Mouse (Mus musculus) spleen, postnatal 36 days (tissue): ENCODE measurements around the gene Nuf2.
"Not testable (repeated sequence)": the region's sequence is repeated elsewhere in the genome, so short reads cannot be mapped to it uniquely, and the experiment has no call there.

Experiments
- DNase-seq, 2 experiments: peaks; one replicate each; pipeline ENCODE4 v3.0.0; 2022; ENCODE audit warnings: low spot score in 2 of 2, mixed read lengths in 1 of 2

The Nuf2 gene

DNA sequence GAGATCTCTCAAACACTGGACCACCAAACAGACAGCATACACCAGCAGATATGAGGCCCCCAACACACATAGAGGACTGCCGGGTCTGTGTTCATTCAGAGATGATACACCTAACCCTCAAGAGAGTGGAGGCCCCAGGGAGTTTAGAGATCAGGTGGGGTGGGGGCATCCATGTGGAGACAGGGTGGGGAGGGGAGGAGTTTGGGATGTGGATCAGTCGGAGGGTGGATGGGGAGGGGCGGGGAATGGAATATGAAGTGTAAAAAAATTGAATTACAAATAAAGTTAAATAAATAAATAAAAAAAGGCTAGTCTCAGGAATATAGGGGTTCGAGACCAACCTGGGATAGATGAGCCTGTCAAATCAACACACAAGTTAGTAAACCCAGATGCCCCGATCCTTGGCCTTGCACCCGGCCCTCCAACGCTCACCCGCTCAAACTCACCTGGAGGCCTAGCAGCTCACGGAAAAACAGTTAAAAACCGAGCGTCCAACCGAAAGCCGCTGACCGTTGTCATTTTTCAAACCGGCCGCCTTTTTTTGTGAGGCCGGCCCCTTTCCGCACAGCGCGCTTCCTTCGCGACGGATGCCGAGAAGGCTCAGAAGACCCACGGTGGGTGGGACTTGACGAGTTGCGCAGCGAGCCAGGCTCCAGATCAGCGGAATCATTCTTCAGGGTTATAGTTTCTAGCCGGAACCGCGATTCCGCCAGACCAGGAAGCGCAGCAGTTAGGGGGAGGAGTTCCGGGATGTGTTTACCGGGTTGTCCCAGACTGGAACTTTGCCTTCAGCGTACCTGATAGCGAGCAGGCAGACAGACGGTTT lies at the start of gene Nuf2:
Nuf2 (minus strand) TSS at position 589 of the 826 bp plus-strand sequence.
- DNase-seq: peak; percentile 96 to 97

DNA sequence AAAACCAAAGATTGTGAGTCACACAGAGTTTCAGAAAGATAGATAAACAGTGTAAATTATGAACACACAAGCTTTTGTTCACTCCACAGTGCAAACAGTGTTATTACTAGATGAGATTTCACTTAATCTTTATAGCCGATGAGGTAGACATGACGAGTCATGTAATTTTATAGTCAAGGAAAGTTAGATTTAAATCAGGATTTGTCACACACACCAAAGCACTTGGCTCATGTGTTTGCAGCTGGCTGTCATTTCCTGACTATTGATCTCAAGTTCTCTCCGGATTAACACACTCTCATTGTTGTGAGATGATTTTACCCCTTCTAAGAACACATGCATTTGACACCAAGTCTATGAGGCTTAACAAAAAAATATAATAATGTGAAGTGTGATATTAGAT lies 48.3 kb upstream of the Nuf2 start:
- no peak for DNase-seq

DNA sequence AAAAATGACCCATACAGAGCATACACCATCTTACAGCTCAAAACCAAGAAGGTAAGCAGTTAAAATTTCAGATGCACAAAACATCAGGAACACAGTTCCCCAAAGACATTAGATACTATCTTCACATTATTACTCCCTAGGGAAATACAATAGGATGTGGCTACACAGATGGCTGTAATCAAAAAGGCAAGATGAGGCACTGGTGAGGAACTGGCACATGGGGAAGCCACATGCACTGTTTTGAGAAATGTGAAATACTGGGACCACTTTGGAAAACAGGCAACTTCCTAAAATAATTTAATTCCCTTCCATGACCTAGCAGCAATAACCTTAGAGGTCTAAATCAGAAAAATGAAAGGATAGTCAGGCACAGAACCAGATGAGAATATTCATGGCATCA lies 42.9 kb upstream of the Nuf2 start:
- no peak for DNase-seq

DNA sequence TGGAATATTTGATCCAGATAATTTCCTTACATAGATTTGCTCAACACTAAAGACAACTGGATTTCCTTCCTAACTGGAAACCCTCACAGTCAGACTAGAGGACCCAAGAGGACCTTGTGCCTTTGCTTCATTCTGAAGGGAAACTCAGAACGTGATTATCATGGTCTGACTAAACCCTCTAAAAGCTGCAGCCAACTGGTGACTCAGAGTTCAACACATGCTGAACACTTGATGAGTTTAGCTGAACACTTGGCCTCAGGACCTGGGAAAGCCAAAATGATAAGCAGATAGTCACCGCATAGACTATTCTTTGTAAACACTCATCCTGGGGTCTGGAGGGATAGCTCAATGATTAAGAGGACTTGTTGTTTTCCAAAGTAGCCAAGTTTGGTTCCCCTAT lies 24.4 kb upstream of the Nuf2 start:
- DNase-seq: no peak

DNA sequence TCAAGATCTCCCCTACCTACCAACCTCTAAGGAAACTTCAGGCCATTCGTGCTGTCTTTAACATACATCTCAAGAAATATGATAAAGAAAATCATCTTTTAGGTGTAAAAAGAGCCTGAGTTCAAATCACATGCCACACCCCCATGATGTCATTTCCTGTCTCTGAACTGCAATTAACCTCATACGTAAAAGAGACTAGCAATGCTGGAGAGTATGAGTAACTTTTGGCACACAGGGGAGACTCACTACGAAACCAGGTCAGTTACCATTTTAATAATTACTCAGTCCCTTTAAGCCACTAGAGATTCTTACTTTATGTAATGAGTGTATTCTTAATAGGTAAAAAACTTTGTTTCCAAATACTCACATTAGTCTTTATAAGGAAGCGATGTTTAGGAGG lies 23.8 kb upstream of the Nuf2 start:
- no peak for DNase-seq

DNA sequence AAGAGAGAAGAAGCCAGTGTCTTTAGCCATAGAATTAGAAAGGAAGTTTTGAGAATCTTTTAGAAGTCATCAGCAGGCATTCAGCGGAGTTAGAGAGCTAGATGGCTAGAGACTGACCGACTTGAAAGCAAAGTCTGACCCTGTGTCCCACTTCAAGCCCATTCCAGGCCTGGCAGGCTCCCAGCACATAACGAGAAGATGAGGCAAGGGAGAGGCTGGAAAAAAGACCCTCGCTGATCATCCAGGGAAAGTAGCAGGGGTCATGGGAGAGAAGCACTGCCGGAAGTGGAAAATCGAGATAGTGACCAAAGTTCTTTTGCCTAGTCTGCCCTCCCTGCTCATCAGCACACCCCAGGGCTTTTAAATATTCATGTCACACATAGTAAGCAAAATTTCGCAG lies 22.2 kb upstream of the Nuf2 start:
- DNase-seq: no peak

DNA sequence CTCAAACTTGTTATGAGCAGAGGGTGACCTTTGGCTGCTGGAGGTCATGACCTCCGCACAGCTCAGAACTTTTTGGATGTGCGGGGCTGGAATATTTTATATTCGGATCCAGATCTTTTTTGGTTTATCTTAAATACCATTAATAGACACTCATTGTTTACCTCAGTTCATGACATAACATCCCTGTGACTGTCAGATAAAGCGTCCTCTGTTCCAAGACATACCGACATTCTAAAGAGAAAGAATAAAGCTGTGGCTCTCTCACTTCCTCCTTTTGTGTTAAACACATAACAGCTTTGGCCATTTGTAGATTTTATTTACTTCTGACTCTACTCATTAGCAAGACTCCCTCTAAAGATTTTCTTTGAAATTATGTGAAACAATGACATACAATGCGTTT lies 9.2 kb upstream of the Nuf2 start:
- DNase-seq: no peak

DNA sequence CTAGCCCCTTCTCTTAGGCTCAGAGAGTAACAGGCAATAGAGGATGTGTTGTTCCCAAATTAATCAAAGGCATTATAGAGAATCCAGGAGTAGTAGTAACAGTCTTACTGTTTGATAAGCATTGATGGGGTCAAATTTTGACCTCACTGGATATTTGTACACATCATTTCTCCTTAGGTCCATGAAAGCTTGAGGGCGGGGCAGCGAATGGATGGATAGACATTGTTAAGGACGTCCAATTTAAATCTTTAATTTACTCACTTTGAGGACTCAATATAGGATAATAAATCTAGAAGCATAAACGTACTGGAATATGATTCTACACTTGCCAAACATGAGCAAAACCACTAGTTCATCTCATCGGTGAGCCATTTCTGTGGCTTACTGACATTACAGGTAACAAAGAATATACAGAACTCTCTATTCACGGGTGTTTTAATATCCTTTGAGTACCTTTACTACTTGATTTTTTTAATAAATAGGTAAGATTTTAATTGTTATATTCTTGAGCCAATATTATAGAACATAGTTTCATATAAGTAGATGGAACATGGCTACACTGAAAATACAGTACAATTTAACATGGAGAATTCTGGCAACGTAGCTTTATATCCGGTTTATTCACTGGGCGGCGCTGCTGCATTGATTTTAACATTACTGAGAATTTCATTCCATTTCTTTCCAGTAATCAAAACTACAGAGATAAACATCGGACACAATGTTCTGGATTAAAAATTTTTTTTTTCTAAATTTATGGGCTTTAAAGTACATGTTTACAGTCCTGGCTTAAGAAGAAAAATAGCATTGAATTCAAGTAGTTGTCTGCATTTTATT lies 655 bp upstream of the Nuf2 start:
- peak; percentile 38 to 64 for DNase-seq

DNA sequence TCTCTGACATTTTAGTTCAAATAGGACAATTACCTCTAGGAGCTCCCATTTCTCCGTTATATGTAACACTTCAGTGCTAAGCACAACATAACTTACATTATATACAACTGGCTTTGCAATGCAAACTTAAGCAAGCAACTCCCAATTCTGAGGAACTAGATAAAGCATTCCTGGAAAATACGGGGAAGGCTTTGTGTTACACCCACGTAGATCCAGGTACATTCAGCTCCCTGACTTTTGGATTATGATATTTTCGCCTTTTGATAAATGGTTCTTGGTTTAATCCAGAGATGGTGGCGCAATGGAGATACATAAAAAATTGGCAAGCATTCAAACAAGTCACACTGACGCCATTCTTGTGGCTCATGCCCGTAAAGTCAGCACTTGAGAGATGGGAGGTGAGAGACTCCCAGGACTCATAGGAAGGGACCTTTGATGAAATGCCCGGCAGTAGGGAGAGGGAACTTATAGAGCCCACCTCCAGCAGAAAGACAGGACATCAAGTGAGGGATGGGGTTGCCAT lies 1.2 kb downstream of the Nuf2 start:
- DNase-seq: no peak

DNA sequence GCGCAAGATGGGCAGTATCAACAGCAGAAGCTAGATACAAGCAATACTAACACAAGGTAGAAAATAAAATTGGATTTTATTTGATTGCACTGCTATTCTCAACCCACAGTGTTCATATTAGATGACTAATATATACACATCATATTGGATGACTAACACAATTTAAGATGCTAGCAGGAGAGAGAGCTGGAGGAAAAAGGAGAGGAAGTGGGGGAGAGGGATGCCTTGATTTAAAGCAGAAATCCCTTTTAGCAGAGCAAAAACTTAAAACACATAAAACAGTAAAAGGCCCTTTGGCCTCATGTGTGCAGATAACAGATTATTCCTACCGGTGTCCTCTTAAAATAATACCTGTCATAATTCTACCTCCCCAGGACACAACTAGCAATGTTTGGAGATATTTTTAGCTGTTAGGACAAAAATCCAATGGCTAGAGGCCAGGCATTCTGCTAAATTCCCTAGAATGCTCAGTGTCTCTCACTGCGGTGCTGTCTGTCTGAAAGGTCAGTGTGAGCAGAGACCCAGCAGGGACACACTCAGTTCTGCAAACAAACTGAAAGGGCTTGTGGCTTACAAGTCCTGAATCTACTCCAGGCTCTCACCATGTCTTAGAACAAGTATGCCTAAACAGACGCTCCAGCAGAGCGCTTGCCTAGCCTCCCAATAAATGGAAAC lies 5.1 kb downstream of the Nuf2 start:
- no peak for DNase-seq

DNA sequence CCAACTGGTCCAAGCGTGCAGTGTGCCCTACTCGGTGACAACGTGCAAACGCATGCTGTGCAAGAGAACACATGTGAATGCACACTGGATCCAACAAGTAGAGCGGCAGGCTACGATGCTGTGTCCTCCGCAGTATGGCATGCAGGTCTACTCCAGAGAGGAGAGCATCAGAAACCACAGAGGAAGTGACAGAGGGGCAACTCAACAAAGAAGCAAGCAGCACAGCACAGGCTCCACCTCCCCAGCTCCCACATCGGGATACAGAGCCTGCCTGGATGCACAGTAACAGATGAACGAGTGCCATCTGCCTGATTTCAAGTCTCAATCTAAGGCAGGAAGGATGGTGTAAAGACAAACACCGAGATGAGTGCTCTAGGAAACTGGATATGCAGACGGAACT lies 11.9 kb downstream of the Nuf2 start:
- DNase-seq: no peak

DNA sequence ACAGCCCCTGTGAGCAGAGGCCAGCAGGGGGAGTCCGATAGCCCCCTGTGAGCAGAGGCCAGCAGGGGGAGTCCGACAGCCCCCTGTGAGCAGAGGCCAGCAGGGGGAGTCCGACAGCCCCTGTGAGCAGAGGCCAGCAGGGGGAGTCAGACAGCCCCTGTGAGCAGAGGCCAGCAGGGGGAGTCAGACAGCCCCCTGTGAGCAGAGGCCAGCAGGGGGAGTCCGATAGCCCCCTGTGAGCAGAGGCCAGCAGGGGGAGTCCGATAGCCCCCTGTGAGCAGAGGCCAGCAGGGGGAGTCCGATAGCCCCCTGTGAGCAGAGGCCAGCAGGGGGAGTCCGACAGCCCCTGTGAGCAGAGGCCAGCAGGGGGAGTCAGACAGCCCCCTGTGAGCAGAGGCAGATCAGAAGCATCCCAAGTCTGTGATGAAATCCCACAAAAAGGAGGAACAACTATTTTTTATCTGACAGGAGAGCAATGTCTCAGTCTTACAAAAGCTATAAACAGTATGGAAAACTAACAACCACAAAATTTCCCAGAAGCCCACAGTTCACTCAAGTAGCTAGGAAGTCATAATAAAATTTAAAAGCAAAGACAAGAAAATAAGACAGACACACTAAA lies 13.3 kb downstream of the Nuf2 start:
- not testable (repeated sequence) for DNase-seq

DNA sequence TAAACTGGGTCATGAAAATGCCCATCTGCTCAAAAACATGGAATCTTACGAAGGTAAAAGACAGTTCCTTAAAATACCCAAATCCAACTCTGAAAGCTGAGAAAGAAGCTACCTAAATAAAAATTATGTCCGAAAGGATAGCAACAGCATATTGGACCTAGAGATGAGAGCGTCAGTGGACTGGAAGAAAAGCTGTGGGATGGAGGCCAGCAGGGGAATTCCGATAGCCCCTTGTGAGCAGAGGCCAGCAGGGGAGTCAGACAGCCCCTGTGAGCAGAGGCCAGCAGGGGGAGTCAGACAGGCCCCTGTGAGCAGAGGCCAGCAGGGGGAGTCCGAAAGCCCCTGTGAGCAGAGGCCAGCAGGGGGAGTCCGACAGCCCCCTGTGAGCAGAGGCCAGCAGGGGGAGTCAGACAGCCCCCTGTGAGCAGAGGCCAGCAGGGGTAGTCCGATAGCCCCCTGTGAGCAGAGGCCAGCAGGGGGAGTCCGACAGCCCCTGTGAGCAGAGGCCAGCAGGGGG lies 13.8 kb downstream of the Nuf2 start:
- no peak for DNase-seq

DNA sequence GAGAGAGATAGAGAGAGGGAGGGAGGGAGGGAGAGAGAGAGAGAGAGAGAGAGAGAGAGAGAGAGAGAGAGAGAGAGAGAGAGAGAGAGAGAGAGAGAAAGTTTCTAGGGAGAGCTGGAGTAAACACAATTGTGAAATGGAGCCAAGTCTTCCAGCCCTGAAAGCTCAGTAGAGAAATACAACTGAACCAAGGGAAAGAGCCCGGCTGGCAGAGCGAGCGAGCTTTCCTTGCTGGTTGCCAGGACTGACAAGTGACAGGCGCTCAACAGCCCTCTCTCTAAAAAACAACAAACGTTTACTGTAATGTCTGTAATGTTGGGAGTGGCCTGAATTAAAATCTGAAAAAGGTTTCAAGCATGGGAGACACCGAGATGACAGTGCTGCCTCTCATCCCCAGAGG lies 24.9 kb downstream of the Nuf2 start:
- DNase-seq: no peak

DNA sequence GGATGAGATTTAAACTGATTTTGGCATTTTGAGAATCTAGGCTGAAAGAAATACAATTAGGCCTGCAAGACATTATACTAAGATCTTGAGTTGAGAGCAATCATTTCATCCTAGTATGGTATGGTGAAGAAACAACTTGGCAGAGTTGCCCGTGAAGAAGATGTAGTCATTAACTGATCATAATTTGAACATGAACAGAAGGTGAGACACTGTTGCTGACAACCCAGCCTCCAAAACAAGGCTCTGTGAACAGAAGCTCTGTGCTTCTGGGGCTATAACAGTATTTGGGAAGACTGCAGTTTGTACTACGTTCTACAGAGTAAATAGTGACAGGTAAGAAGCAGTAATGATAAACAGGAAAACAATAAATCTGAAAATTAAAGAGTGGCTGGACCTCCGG lies 28.4 kb downstream of the Nuf2 start:
- no peak for DNase-seq

DNA sequence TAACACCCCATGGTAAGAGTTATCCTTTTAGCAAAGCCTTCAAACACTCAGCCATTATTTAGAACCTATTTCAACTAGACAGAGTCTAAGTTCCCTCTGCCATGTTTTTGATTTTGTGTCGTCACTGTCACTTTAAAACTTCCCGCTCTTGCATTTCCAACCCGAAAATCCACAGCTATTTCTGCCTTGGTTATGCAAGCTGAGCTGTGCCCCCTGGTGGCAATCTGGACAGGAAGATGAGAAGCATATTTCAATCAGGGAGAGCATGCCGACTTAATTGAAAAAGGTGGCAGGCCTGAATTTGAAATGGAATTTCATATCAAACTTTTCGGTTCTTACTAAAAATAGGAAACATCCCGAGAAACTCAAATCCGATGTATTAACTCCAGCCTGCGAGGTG lies 35.6 kb downstream of the Nuf2 start:
- DNase-seq: no peak

DNA sequence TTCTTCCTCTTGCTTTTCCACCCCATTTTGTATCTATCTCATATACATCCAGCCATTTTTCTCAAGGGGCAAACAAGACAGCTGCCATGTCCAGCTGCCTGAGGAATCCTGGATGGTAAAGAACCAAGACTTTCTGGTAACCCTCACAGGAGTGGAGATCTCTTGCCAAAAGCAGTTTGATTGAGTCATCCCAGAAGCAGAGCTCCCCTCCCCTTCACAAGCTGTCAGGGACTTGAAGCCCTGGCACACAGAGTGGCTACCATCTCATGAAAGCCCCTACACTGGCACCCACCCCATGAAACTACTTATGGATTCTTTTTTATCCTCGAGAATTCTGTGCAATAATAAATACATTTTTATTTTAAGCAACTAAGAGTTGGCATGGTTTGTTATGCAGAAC lies 39.7 kb downstream of the Nuf2 start:
- DNase-seq: no peak

DNA sequence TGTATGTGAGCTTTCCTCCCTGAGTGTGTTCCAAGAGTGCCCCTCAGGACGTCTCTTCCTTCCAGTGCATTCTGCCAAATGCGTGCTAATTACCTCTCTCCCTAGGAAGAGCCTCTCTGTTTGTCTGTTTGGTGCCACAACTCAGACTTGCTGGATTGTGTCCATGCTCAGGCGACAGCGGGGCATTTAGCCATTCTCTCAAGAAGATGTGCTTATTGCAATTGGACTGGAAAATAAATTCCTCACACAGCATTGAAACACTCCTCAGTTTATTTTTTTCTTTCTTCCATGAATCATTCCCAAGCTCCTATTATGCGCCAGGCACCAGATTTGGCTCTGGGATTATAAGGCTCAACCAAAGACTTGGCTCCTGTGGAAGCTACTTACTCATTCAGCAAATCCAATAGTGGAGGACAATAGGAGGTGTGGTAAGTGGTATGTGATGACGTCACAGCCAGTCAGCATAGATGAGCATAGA lies 45.8 kb downstream of the Nuf2 start:
- no peak for DNase-seq

DNA sequence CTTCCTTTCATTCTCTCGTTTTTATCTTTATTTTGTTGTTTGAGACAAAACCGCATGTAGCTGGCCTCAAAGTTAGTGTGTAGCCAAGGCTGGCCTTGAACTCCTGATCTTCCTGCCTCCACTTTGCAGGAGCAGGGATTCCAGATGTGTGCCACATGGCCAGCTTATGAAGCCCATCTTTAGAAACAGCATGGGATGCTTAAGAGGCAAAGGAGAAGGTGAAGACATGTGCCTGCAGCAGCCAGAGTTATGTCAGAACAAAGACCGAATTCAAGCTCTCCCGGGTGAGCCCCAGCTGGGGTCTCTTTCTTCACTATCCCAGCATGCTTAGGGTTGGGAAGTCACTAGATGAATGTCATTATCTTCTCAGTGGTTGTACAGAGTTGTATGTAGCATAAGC lies 46.7 kb downstream of the Nuf2 start:
- DNase-seq: no peak

DNA sequence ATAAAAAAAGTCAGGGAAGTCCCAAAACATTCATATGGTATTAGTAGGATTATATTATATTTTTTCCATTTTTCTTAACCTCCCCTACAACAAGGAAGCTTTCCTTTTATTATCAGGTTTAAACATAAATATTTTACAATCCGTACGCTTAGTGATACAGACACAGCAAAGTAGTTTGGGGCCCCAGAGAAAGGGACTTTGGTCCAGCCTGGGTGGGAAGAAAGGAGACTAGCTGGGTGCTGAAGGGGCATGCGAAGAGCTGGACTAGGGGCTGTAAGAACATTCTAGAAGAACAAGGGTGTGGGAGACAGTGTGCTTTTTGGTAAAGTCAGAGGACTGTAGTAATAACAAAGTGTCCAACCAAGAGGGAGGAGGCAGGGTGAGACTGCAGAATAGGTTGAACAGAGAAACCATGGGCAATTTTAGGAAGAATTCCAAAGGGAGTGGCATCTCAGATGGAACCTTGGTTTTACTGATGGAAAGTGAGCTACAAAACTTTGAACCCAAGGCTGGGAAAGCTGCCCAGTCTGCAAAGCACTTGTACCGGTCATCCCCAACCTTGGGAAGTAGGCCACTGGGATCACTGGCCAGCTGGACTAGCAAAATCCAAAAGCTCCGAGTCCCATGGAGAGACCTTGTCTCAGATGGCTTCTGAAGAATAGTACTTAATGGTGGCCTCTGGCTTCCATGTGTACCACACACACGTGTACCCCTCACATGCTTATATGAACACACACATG lies 48.5 kb downstream of the Nuf2 start:
- no peak for DNase-seq

DNA sequence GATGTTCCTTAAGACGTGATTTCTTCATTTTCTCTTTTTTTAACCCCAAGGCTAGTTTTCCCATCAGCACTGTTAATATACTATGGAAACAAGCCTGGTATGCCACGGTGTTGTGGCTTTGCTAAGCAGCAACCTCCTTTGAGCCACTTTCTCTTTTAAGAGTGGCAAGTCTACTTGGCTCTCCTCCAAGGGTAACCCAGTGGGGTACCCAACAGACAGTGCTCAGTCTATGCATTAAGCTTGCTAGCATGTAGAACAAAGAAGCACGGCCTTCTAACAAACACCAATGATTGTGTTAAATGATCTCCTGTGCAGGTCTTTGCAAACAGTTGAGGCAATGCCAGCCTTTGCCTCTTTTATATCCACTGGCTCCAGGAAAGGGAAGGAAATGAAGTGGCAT lies 60.1 kb downstream of the Nuf2 start:
- DNase-seq: no peak
